Mouse (Mus musculus): ENCODE data around the gene Lyplal1. TPM values are rescaled to one million over a fixed set of nuclear protein-coding genes. Genes with fewer than 3 reads are reported as not detected.

The Lyplal1 gene
- total and polyA plus RNA-seq, 3 experiments = not detected

GRCm38 (mm10) chr1:186126313-186126862 lies 9.3 kb upstream of the Lyplal1 start:
- DNase-seq (ENCODE audit: extremely low read depth) = no peak
- no peak overlapping the region for H3K4me2 ChIP-seq (ENCODE audit: insufficient read depth, low read depth, poor library complexity, severe bottlenecking)
- H3K79me2 ChIP-seq (replicated peaks; ENCODE audit: control insufficient read depth, extremely low read depth, insufficient read depth, poor library complexity, severe bottlenecking) = no peaks in the 10 kb centered on the region
- no peaks in the 10 kb centered on the region for H3K36me3 ChIP-seq (replicated peaks in 1 of 2; ENCODE audit: control insufficient read depth in 1 of 2, insufficient read depth in 1 of 2, low read length in 1 of 2)
- in situ Hi-C loops (cut with MboI; ENCODE audit: low pct_ligation_motif_present, low pct_unique_long_range_greater_than_20kb, low sequenced_read_pairs) = no loop called here
- H3K27me3 ChIP-seq (replicated peaks) = no peaks in the 10 kb centered on the region
- no peak overlapping the region for H3K9ac ChIP-seq (ENCODE audit: insufficient read depth, low read depth)
- no peaks in the 10 kb centered on the region for H3K4me1 ChIP-seq (ENCODE audit: control insufficient read depth in 1 of 2, insufficient read depth in 2 of 2)
- TF ChIP-seq ZNF384 (IDR thresholded peaks at IDR 0.05; ENCODE audit: low read depth, low read length) (no peak), ZC3H11A (IDR thresholded peaks at IDR 0.05; ENCODE audit: low read depth, low read length) (no peak), JUN (IDR thresholded peaks at IDR 0.05; ENCODE audit: insufficient read depth, low read depth, low read length) (no peak)
- no peak overlapping the region for H3K27ac ChIP-seq (ENCODE audit: insufficient read depth, low read depth)
- H3K4me3 ChIP-seq (replicated peaks in 1 of 3; ENCODE audit: low read depth in 2 of 3, low read length in 2 of 3, poor library complexity in 1 of 3) = no peak overlapping the region
- dilution Hi-C loops (cut with MboI; ENCODE audit: extremely low pct_ligation_motif_present, extremely low pct_unique_long_range_greater_than_20kb, low sequenced_read_pairs) = no loop called here
- peaks cover 49% of the 10 kb centered on the region for H3K9me3 ChIP-seq (replicated peaks; ENCODE audit: low read length)

DNA sequence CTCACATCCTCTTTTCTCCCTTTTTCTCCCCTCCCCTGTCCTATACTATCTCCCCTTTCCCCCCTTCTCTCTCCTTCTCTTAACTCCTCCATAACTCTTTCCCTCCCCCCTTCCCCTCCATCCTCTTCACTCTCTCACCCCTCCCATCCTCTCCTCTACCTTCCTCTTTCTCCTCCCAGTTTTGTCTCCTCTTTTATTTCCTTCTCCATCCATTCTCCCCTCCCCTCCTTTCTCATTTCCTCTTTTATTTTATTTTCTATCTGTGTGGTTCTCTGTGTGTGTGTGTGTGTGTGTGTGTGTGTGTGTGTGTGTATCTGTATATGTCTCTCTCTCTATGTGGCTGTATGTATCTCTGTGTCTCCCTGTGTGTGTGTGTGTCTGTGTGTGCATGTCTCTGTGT lies 6.6 kb upstream of the Lyplal1 start:
- Histone ChIP-seq H3K4me3 (replicated peaks in 1 of 3; ENCODE audit: low read depth in 2 of 3, low read length in 2 of 3, poor library complexity in 1 of 3) (no peak overlapping the region), H3K4me1 (ENCODE audit: control insufficient read depth in 1 of 2, insufficient read depth in 2 of 2) (no peaks in the 10 kb centered on the region), H3K79me2 (replicated peaks; ENCODE audit: control insufficient read depth, extremely low read depth, insufficient read depth, poor library complexity, severe bottlenecking) (no peaks in the 10 kb centered on the region), H3K9me3 (replicated peaks; ENCODE audit: low read length) (peaks cover 55% of the 10 kb centered on the region), H3K27me3 (replicated peaks) (no peaks in the 10 kb centered on the region), H3K9ac (ENCODE audit: insufficient read depth, low read depth) (no peak overlapping the region), H3K36me3 (replicated peaks in 1 of 2; ENCODE audit: control insufficient read depth in 1 of 2, insufficient read depth in 1 of 2, low read length in 1 of 2) (no peaks in the 10 kb centered on the region), H3K4me2 (ENCODE audit: insufficient read depth, low read depth, poor library complexity, severe bottlenecking) (no peak overlapping the region), H3K27ac (ENCODE audit: insufficient read depth, low read depth) (no peak overlapping the region)
- TF ChIP-seq CHD2 (IDR thresholded peaks at IDR 0.05; ENCODE audit: low read length) (no peak), POLR2AphosphoS2 (IDR thresholded peaks at IDR 0.05; ENCODE audit: low read depth, low read length) (no peak), CHD1 (IDR thresholded peaks at IDR 0.05; ENCODE audit: low read depth, low read length) (no peak), SIN3A (IDR thresholded peaks at IDR 0.05; ENCODE audit: low read length) (no peak), KAT2A (IDR thresholded peaks at IDR 0.05; ENCODE audit: insufficient replicate concordance, low read length) (no peak), GABPA (IDR thresholded peaks at IDR 0.05; ENCODE audit: insufficient replicate concordance, low read depth, low read length) (no peak), ZKSCAN1 (IDR thresholded peaks at IDR 0.05; ENCODE audit: borderline replicate concordance, low read depth, low read length) (no peak), JUND (conservative IDR thresholded peaks at IDR 0.05; ENCODE audit: low read depth, low read length) (no peak), ZC3H11A (IDR thresholded peaks at IDR 0.05; ENCODE audit: low read depth, low read length) (no peak), UBTF (IDR thresholded peaks at IDR 0.05; ENCODE audit: low read depth, low read length) (no peak), RAD21 (IDR thresholded peaks at IDR 0.05; ENCODE audit: low read depth, low read length) (no peak), RCOR1 (conservative IDR thresholded peaks at IDR 0.05; ENCODE audit: low read depth, low read length) (no peak)
- no peak for DNase-seq (ENCODE audit: extremely low read depth)
- dilution Hi-C loops (cut with MboI; ENCODE audit: extremely low pct_ligation_motif_present, extremely low pct_unique_long_range_greater_than_20kb, low sequenced_read_pairs) (no loop called here), in situ Hi-C loops (cut with MboI; ENCODE audit: low pct_ligation_motif_present, low pct_unique_long_range_greater_than_20kb, low sequenced_read_pairs) (no loop called here)
